In genomic region chr10:79745898-79746773, GRCm38 (mm10) we compare ENCODE assay signal across 8 mouse cellular contexts. TPM values are rescaled to one million over a fixed set of nuclear protein-coding genes. Genes with fewer than 3 reads are reported as not detected.
DNase-seq lines count a peak whose midpoint lies in the region; ATAC-seq and TF ChIP-seq lines count a peak whose summit lies in the region.

Polrmt (minus strand) TSS chr10:79746581.

- H3K4me3 ChIP-seq in heart, embryonic 12.5 days = peak within 1 kb of the TSS; percentile 75
- peak within 1 kb of the TSS; percentile 61 for H3K4me3 ChIP-seq in kidney, postnatal 0 days (replicated peaks; ENCODE audit: low read depth, low read length)
- H3K4me3 ChIP-seq in liver, embryonic 11.5 days (ENCODE audit: low read depth, low read length) = peak within 1 kb of the TSS; percentile 68
- H3K4me3 ChIP-seq in stomach, embryonic 14.5 days (ENCODE audit: low read depth, low read length) = peak within 1 kb of the TSS; percentile 57

- no peak within 1 kb of the TSS for H3K27ac ChIP-seq in heart, embryonic 12.5 days (ENCODE audit: poor library complexity, severe bottlenecking)
- no peak within 1 kb of the TSS for H3K27ac ChIP-seq in kidney, postnatal 0 days
- H3K27ac ChIP-seq in liver, embryonic 11.5 days (ENCODE audit: low read depth, low read length) = peak within 1 kb of the TSS; percentile 54; the same call in 1 of the 2 replicates
- H3K27ac ChIP-seq in stomach, embryonic 14.5 days (ENCODE audit: low read length) = no peak within 1 kb of the TSS

- H3K4me2 ChIP-seq in heart, embryonic 12.5 days = peak within 1 kb of the TSS; percentile 71
- peak within 1 kb of the TSS; percentile 78 for H3K4me2 ChIP-seq in kidney, postnatal 0 days (ENCODE audit: low read length)
- H3K4me2 ChIP-seq in liver, embryonic 11.5 days = peak within 1 kb of the TSS; percentile 65
- H3K4me2 ChIP-seq in stomach, embryonic 14.5 days (replicated peaks; ENCODE audit: low read depth, low read length) = peak within 1 kb of the TSS; percentile 54

- ATAC-seq in erythroid progenitor cell, adult 5-6 weeks (replicated peaks; ENCODE audit: low FRiP score, poor library complexity, severe bottlenecking) = peak; percentile 95
- ATAC-seq in heart, embryonic 12.5 days (ENCODE audit: insufficient number of reproducible peaks, low FRiP score) = peak; percentile 94
- peak; percentile 92 for ATAC-seq in kidney, postnatal 0 days (replicated peaks; ENCODE audit: low FRiP score, low read depth)
- peak; percentile 95 for ATAC-seq in liver, embryonic 11.5 days (replicated peaks; ENCODE audit: low FRiP score)
- peak; percentile 96 for ATAC-seq in stomach, embryonic 14.5 days (ENCODE audit: insufficient number of reproducible peaks, insufficient read depth, low FRiP score, low read depth)

- peak within 1 kb of the TSS; percentile 84 for H3K9ac ChIP-seq in heart, embryonic 12.5 days
- peak within 1 kb of the TSS; percentile 55 for H3K9ac ChIP-seq in kidney, postnatal 0 days (ENCODE audit: low read depth, low read length)
- peak within 1 kb of the TSS; percentile 62 for H3K9ac ChIP-seq in liver, embryonic 11.5 days (ENCODE audit: low read depth, low read length)
- H3K9ac ChIP-seq in stomach, embryonic 14.5 days (replicated peaks; ENCODE audit: low read depth, low read length) = peak within 1 kb of the TSS; percentile 55; the same call in 1 of the 2 replicates

- H3K27me3 ChIP-seq in heart, embryonic 12.5 days (replicated peaks) = no peaks in the 10 kb centered on the region
- no peaks in the 10 kb centered on the region for H3K27me3 ChIP-seq in kidney, postnatal 0 days (ENCODE audit: insufficient read depth, low read length)
- no peaks in the 10 kb centered on the region for H3K27me3 ChIP-seq in liver, embryonic 11.5 days (replicated peaks; ENCODE audit: control insufficient read depth, insufficient read depth, low read length)
- no peaks in the 10 kb centered on the region for H3K27me3 ChIP-seq in stomach, embryonic 14.5 days (ENCODE audit: control insufficient read depth, insufficient read depth, low read length)

- peaks cover 9% of the 10 kb centered on the region for H3K9me3 ChIP-seq in heart, embryonic 12.5 days (replicated peaks)
- H3K9me3 ChIP-seq in kidney, postnatal 0 days (replicated peaks; ENCODE audit: low read length) = no peaks in the 10 kb centered on the region
- no peaks in the 10 kb centered on the region for H3K9me3 ChIP-seq in liver, embryonic 11.5 days (ENCODE audit: control insufficient read depth, low read length)
- no peaks in the 10 kb centered on the region; the same call in 1 of the 2 replicates for H3K9me3 ChIP-seq in stomach, embryonic 14.5 days (ENCODE audit: control insufficient read depth, low read depth, low read length)

- peak; percentile 98 for DNase-seq in CD4-positive helper T cell, adult 2 months (ENCODE audit: low read depth, low spot score)
- peak; percentile 91 for DNase-seq in brain, embryonic 18.5 days (ENCODE audit: low read depth, low spot score)
- DNase-seq in kidney, postnatal 0 days (ENCODE audit: low spot score) = peak; percentile 99
- DNase-seq in liver, embryonic 11.5 days (ENCODE audit: low spot score) = peak; percentile 93
- peak; percentile 98 for DNase-seq in naive thymus-derived CD4-positive, alpha-beta T cell, adult 2 months (ENCODE audit: low read depth)

- peak; percentile 58 for TF ChIP-seq CTCF in kidney, postnatal 0 days (IDR thresholded peaks at IDR 0.05; ENCODE audit: low read depth)

- H3K36me3 ChIP-seq in heart, embryonic 12.5 days = peaks cover 34% of the 10 kb centered on the region
- H3K36me3 ChIP-seq in kidney, postnatal 0 days (ENCODE audit: insufficient read depth, low read length) = peaks cover 29% of the 10 kb centered on the region
- H3K36me3 ChIP-seq in liver, embryonic 11.5 days (ENCODE audit: control insufficient read depth, insufficient read depth, low read length) = peaks cover 23% of the 10 kb centered on the region
- peaks cover 26% of the 10 kb centered on the region for H3K36me3 ChIP-seq in stomach, embryonic 14.5 days (ENCODE audit: control insufficient read depth, insufficient read depth, low read length)

- H3K4me1 ChIP-seq in heart, embryonic 12.5 days (replicated peaks) = peaks cover 12% of the 10 kb centered on the region
- 0 out of 2 replicates have a peak, but pooled peaks cover 5% of the 10 kb centered on the region for H3K4me1 ChIP-seq in kidney, postnatal 0 days (replicated peaks; ENCODE audit: insufficient read depth, low read length)
- H3K4me1 ChIP-seq in liver, embryonic 11.5 days (replicated peaks; ENCODE audit: control insufficient read depth, insufficient read depth, low read length) = peaks cover 9% of the 10 kb centered on the region
- 0 out of 2 replicates have a peak, but pooled peaks cover 6% of the 10 kb centered on the region for H3K4me1 ChIP-seq in stomach, embryonic 14.5 days (ENCODE audit: control insufficient read depth, insufficient read depth, low read length)

- WGBS in heart, embryonic 12.5 days = 3% methylated on average over 37 of the region's 38 CpGs
- 2% methylated on average over 38 of the region's 38 CpGs for WGBS in kidney, postnatal 0 days
- 3% methylated on average over 38 of the region's 38 CpGs for WGBS in liver, embryonic 11.5 days
- 3% methylated on average over 38 of the region's 38 CpGs for WGBS in stomach, embryonic 14.5 days

RNA-seq across cellular contexts. Expression of gene Polrmt, which starts in this region (rescaled TPM):
- 8.0 TPM in 1 of 2 replicates, not detected in the other for total RNA-seq in erythroid progenitor cell, adult 5-6 weeks (2015; ENCODE audit: low replicate concordance)
- total RNA-seq in erythroid progenitor cell, adult 5-6 weeks (2017; ENCODE audit: low replicate concordance) = 0.64 and 4.4 TPM in 2 replicates
- polyA plus RNA-seq in heart, embryonic 12.5 days (2016; fragmentation: Nextera tagmentation; extraction: Ambion mirVana) = 35.4 and 35.9 TPM in 2 replicates
- 37.9 and 38.5 TPM in 2 replicates for polyA plus RNA-seq in kidney, postnatal 0 days (2015; fragmentation: Nextera tagmentation; extraction: Ambion mirVana)
- 36.5 and 41.5 TPM in 2 replicates for polyA plus RNA-seq in liver, embryonic 11.5 days (2014; fragmentation: Nextera tagmentation; extraction: Ambion mirVana)
- polyA plus RNA-seq in stomach, embryonic 14.5 days (2014; fragmentation: Nextera tagmentation; extraction: Ambion mirVana) = 26.3 and 31.8 TPM in 2 replicates
